Mouse (Mus musculus): ENCODE measurements around the gene Sorbs1. TPM values are rescaled to one million over a fixed set of nuclear protein-coding genes. Genes with fewer than 3 reads are reported as not detected.

Gene Sorbs1
- polyA plus RNA-seq, 1 experiment = 13.2 TPM

DNA sequence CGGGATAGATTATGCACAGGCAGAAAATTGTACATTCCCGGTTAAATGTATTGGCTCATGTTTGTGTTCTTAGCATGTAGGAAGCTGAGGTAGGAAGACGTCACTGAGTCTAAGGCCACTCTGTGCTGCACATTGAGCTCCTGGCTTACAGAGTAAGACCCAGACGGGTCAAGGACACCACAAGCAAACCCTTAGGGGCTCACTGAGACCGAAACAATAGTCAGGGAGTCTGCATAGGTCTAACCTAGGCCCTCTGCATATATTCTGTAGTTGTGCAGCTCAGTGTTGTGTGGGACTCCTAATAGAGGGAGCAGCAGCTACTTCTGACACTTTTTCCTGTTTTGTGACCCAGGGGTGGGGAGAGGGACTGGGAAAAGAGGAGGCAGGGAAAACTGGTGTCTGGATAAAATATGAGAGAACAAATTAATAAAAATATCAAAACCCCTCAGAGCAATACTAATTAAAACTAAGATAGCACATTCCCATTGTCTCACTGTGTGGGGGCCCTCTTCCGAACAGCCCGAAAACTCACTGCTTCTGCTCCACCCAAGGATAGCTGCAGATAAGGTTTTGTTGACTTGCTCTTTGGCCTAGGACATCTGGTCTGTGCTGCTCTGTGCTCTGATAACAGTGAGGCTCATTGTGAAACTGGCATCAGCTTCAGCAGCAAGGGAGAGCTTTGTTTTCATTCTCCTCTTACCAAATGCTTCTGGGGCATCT is 216.3 kb downstream of the Sorbs1 start:
- Histone ChIP-seq H3K27ac (ENCODE audit: insufficient read depth, low read depth, low read length) (peak overlapping the region; percentile 99), H3K36me3 (ENCODE audit: control insufficient read depth, insufficient read depth, low read length) (peaks cover 4% of the 10 kb centered on the region), H3K27me3 (ENCODE audit: control insufficient read depth, insufficient read depth, low read length) (no peaks in the 10 kb centered on the region), H3K4me1 (ENCODE audit: control insufficient read depth, insufficient read depth, insufficient read length, low read length) (peaks cover 11% of the 10 kb centered on the region; the same call in 1 of the 2 replicates), H3K4me3 (ENCODE audit: low read depth, low read length) (no peak overlapping the region)
- TF ChIP-seq CTCF (IDR thresholded peaks at IDR 0.05; ENCODE audit: extremely low read depth, insufficient read length, insufficient replicate concordance, low read depth, low read length) (no peak), POLR2A (IDR thresholded peaks at IDR 0.05; ENCODE audit: low read depth, low read length) (no peak)
- WGBS = 25% methylated on average over 7 of the region's 7 CpGs

DNA sequence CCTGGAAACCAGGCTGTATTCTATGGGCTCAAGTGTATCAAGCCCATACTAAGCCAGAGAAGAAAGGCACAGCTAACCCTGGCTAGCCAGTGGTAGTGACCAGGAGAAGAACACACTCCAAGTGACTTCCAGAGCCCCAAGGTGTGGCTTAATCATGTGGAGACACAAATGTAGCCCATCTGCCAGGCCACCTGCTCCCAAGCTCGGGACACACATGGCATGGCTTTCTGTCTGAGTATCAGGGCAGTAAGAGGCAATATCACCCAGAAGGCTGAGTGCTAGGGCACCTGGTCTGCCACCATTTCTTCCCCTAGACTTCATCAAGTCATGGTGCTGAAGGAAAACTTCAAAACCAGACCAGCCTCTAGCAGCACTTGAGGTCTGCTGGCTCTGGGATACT is 219.3 kb downstream of the Sorbs1 start:
- Histone ChIP-seq H3K4me1 (ENCODE audit: control insufficient read depth, insufficient read depth, insufficient read length, low read length) (peaks cover 11% of the 10 kb centered on the region; the same call in 1 of the 2 replicates), H3K4me3 (ENCODE audit: low read depth, low read length) (no peak overlapping the region), H3K27me3 (ENCODE audit: control insufficient read depth, insufficient read depth, low read length) (no peaks in the 10 kb centered on the region), H3K27ac (ENCODE audit: insufficient read depth, low read depth, low read length) (no peak overlapping the region), H3K36me3 (ENCODE audit: control insufficient read depth, insufficient read depth, low read length) (no peaks in the 10 kb centered on the region)
- WGBS = 50% methylated on average over 1 of the region's 1 CpGs
- TF ChIP-seq POLR2A (IDR thresholded peaks at IDR 0.05; ENCODE audit: low read depth, low read length) (no peak), CTCF (IDR thresholded peaks at IDR 0.05; ENCODE audit: extremely low read depth, insufficient read length, insufficient replicate concordance, low read depth, low read length) (no peak)

DNA sequence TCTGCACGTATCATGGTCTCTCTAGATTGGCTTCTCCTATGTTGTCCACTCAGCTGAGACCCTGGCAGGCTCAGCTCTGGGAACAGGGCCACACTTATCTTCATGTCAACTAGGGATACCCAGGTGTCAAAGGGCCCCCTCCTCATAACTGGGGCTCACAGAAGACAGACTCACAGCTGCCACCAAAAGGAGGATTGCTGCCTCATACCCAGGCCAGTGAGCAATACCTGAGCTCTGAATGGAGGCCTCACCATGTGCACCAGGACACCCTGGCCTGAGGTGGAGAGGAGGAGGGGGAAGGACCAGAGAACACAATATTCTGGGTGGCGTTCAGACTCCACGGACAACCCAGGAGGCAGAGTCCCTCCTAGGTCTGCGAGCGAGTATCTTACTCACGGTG is 219.8 kb downstream of the Sorbs1 start:
- no peak overlapping the region for H3K27ac ChIP-seq (ENCODE audit: insufficient read depth, low read depth, low read length)
- WGBS = 96% methylated on average over 6 of the region's 6 CpGs

DNA sequence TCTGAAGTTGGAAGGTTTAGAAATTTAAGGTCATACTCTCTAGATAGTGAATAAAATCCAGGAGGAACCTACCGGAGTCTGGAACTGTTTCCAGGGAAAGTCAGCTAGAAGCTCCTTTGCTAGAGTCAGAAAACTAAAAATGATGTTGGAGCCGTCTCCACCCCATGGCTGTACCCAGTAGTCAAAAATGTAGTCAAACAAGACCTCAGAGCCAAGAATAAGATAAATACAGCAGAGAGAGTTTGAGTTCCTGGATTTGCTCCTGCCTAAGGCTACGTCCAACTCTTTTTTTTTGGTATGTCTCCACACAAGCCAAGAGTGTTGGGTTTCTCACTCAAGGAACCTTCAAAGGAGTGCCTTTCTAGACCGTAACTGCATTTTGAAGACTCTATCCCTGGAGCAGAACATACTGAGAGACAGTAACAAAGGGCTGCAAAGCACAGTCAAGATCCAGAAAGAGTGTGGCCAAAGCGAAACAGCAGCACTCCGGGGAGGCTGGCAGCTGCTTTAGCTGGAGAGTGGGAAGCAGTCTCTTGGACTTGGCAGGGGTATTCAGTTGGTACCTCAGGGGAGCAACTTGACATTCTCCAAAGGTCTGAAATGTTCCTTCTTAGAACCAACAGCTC is 223.4 kb downstream of the Sorbs1 start:
- Histone ChIP-seq H3K27ac (ENCODE audit: insufficient read depth, low read depth, low read length) (no peak overlapping the region), H3K36me3 (ENCODE audit: control insufficient read depth, insufficient read depth, low read length) (no peaks in the 10 kb centered on the region), H3K27me3 (ENCODE audit: control insufficient read depth, insufficient read depth, low read length) (no peaks in the 10 kb centered on the region), H3K4me3 (ENCODE audit: low read depth, low read length) (no peak overlapping the region), H3K4me1 (ENCODE audit: control insufficient read depth, insufficient read depth, insufficient read length, low read length) (no peaks in the 10 kb centered on the region)
- 81% methylated on average over 6 of the region's 6 CpGs for WGBS
- TF ChIP-seq POLR2A (IDR thresholded peaks at IDR 0.05; ENCODE audit: low read depth, low read length) (no peak), CTCF (IDR thresholded peaks at IDR 0.05; ENCODE audit: extremely low read depth, insufficient read length, insufficient replicate concordance, low read depth, low read length) (no peak)

More for the DNA sequence above, 219.8 kb downstream of the Sorbs1 start:
- H3K4me1 ChIP-seq (ENCODE audit: control insufficient read depth, insufficient read depth, insufficient read length, low read length) = peaks cover 11% of the 10 kb centered on the region; the same call in 1 of the 2 replicates
- H3K4me3 ChIP-seq (ENCODE audit: low read depth, low read length) = no peak overlapping the region
- H3K27me3 ChIP-seq (ENCODE audit: control insufficient read depth, insufficient read depth, low read length) = no peaks in the 10 kb centered on the region
- H3K36me3 ChIP-seq (ENCODE audit: control insufficient read depth, insufficient read depth, low read length) = no peaks in the 10 kb centered on the region
- no peak for TF ChIP-seq CTCF (IDR thresholded peaks at IDR 0.05; ENCODE audit: extremely low read depth, insufficient read length, insufficient replicate concordance, low read depth, low read length)
- TF ChIP-seq POLR2A (IDR thresholded peaks at IDR 0.05; ENCODE audit: low read depth, low read length) = no peak

DNA sequence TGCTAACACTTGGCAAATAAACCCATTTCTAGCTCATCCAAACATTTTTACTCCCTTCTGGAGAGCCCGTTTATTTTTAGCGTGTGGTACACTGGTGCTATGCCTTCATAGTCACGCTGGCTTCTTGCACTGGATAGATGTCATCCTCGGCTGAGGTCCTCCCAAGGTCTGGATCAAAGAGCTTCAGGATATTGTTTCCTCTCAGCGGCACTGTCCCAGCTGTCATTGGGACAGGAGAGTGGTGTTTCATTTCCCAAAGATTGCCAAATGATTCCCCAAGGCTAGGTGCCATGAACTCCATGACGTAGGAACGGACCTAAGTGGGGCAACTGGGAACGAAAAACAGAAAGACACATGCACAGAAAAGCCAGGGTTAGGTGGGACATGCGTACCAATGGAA is 225.2 kb downstream of the Sorbs1 start:
- no peaks in the 10 kb centered on the region for H3K27me3 ChIP-seq (ENCODE audit: control insufficient read depth, insufficient read depth, low read length)
- WGBS = 91% methylated on average over 9 of the region's 9 CpGs
- H3K4me1 ChIP-seq (ENCODE audit: control insufficient read depth, insufficient read depth, insufficient read length, low read length) = no peaks in the 10 kb centered on the region; the same call in 1 of the 2 replicates
- TF ChIP-seq POLR2A (IDR thresholded peaks at IDR 0.05; ENCODE audit: low read depth, low read length) = no peak
- no peak for TF ChIP-seq CTCF (IDR thresholded peaks at IDR 0.05; ENCODE audit: extremely low read depth, insufficient read length, insufficient replicate concordance, low read depth, low read length)
- no peak overlapping the region for H3K4me3 ChIP-seq (ENCODE audit: low read depth, low read length)
- H3K36me3 ChIP-seq (ENCODE audit: control insufficient read depth, insufficient read depth, low read length) = no peaks in the 10 kb centered on the region
- H3K27ac ChIP-seq (ENCODE audit: insufficient read depth, low read depth, low read length) = no peak overlapping the region

DNA sequence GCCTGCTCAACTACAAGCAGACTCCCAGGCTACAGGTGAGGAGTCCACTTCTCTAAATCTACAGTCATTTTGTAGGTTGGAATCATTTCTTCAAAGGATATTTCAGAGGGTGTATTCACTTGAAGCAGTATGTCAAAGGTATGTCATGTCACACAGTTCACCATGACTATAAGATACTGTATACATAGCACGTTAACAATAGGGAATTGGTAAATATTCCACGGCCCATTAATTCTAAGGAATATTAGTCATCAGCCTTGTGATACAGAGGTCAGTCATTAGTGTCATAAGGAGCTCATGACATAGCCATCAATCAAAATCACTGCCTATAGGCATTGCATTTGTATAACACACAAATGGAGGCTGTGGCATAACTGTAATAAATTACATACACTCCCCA is 228.9 kb downstream of the Sorbs1 start:
- Histone ChIP-seq H3K27ac (ENCODE audit: insufficient read depth, low read depth, low read length) (no peak overlapping the region), H3K27me3 (ENCODE audit: control insufficient read depth, insufficient read depth, low read length) (no peaks in the 10 kb centered on the region), H3K4me1 (ENCODE audit: control insufficient read depth, insufficient read depth, insufficient read length, low read length) (no peaks in the 10 kb centered on the region; the same call in 1 of the 2 replicates), H3K4me3 (ENCODE audit: low read depth, low read length) (no peak overlapping the region), H3K36me3 (ENCODE audit: control insufficient read depth, insufficient read depth, low read length) (no peaks in the 10 kb centered on the region)
- no peak for TF ChIP-seq CTCF (IDR thresholded peaks at IDR 0.05; ENCODE audit: extremely low read depth, insufficient read length, insufficient replicate concordance, low read depth, low read length)
- TF ChIP-seq POLR2A (IDR thresholded peaks at IDR 0.05; ENCODE audit: low read depth, low read length) = no peak
- 61% methylated on average over 2 of the region's 2 CpGs for WGBS

DNA sequence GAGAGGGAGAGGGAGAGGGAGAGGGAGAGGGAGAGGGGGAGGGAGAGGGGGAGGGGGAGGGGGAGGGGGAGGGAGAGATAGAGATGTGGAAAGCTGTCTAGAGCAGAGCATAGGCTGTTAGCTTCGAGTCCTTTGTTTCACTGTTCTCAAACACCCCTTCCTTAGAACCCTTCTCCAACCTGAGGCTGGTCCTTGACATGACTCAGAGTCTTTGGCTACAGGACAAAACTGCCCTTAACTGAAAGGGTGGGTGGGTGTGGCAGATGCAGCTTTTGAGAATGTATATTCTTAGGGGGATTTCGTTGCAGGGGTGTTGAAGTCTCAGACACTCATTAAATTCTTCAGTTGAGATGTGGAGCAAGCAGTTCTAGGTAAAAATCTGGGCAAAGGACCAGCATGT is 230.2 kb downstream of the Sorbs1 start:
- WGBS = 66% methylated on average over 2 of the region's 2 CpGs
- no peak overlapping the region for H3K27ac ChIP-seq (ENCODE audit: insufficient read depth, low read depth, low read length)
- TF ChIP-seq CTCF (IDR thresholded peaks at IDR 0.05; ENCODE audit: extremely low read depth, insufficient read length, insufficient replicate concordance, low read depth, low read length) (no peak), POLR2A (IDR thresholded peaks at IDR 0.05; ENCODE audit: low read depth, low read length) (no peak)
- no peaks in the 10 kb centered on the region; the same call in 1 of the 2 replicates for H3K4me1 ChIP-seq (ENCODE audit: control insufficient read depth, insufficient read depth, insufficient read length, low read length)
- no peaks in the 10 kb centered on the region for H3K27me3 ChIP-seq (ENCODE audit: control insufficient read depth, insufficient read depth, low read length)
- H3K36me3 ChIP-seq (ENCODE audit: control insufficient read depth, insufficient read depth, low read length) = no peaks in the 10 kb centered on the region
- H3K4me3 ChIP-seq (ENCODE audit: low read depth, low read length) = no peak overlapping the region
